Comparison of ENCODE assay signal across 10 mouse cellular contexts in genomic region chr1:127661118-127662012, GRCm38 (mm10). TPM values are rescaled to one million over a fixed set of nuclear protein-coding genes. Genes with fewer than 3 reads are reported as not detected.
A peak's percentile ranks its signal among the peaks of the same experiment; 100 is the strongest.
DNase-seq lines count a peak whose midpoint lies in the region; ATAC-seq and TF ChIP-seq lines count a peak whose summit lies in the region.
"Had no signal": no experiment of that assay in that cellular context is flagged by ENCODE, and none has a peak within 500 bp of the region (broad histone marks: within the 10 kb centered on the region; RNA-seq: fewer than 3 reads in every experiment).

No protein-coding gene starts in this region.

- no peak for TF ChIP-seq CTCF in left cerebral cortex, adult 2 months (IDR thresholded peaks at IDR 0.05)

- H3K4me3 ChIP-seq in left cerebral cortex, adult 2 months = no peak overlapping the region
- no peak overlapping the region for H3K4me3 ChIP-seq in embryonic facial prominence, embryonic 12.5 days
- no peak overlapping the region for H3K4me3 ChIP-seq in hindbrain, embryonic 12.5 days
- H3K4me3 ChIP-seq in midbrain, embryonic 16.5 days (ENCODE audit: low read depth, low read length) = no peak overlapping the region

- no peaks in the 10 kb centered on the region for H3K27me3 ChIP-seq in embryonic facial prominence, embryonic 12.5 days
- H3K27me3 ChIP-seq in hindbrain, embryonic 12.5 days = no peaks in the 10 kb centered on the region
- H3K27me3 ChIP-seq in midbrain, embryonic 16.5 days (ENCODE audit: control insufficient read depth, insufficient read depth, low read depth, low read length) = no peaks in the 10 kb centered on the region

- ATAC-seq in embryonic facial prominence, embryonic 12.5 days (ENCODE audit: insufficient number of reproducible peaks, insufficient read depth, low FRiP score, low TSS enrichment) = peak; percentile 49
- peak; percentile 81 for ATAC-seq in hindbrain, embryonic 12.5 days (ENCODE audit: low FRiP score)
- ATAC-seq in midbrain, embryonic 16.5 days = peak; percentile 73

- H3K4me2 ChIP-seq in embryonic facial prominence, embryonic 12.5 days (replicated peaks) = peak overlapping the region; percentile 14
- peak overlapping the region; percentile 32 for H3K4me2 ChIP-seq in hindbrain, embryonic 12.5 days (replicated peaks)
- H3K4me2 ChIP-seq in midbrain, embryonic 16.5 days (ENCODE audit: low read length) = peak overlapping the region; percentile 41

- no peak overlapping the region for H3K9ac ChIP-seq in embryonic facial prominence, embryonic 12.5 days
- peak overlapping the region; percentile 59 for H3K9ac ChIP-seq in hindbrain, embryonic 12.5 days
- H3K9ac ChIP-seq in midbrain, embryonic 16.5 days (ENCODE audit: low read depth, low read length) = peak overlapping the region; percentile 59
- H3K9ac ChIP-seq: liver, embryonic 14.5 days had no signal

- no peak for DNase-seq in left cerebral cortex, adult 2 months (ENCODE audit: extremely low spot score in 1 of 2, low spot score in 2 of 2)
- no peak for DNase-seq in left cerebral cortex, postnatal 36 days (ENCODE audit: low spot score in 2 of 2)
- no peak for DNase-seq in lung, postnatal 14 days
- no peak for DNase-seq in Muller cell, postnatal 12 days (ENCODE audit: inconsistent ontology term)
- no peak for DNase-seq in cerebellum, postnatal 14 days

- 0 out of 2 replicates have a peak overlapping the region, but pooled peaks have one; percentile 36 for H3K27ac ChIP-seq in left cerebral cortex, adult 2 months
- H3K27ac ChIP-seq in embryonic facial prominence, embryonic 12.5 days = no peak overlapping the region
- peak overlapping the region; percentile 82 for H3K27ac ChIP-seq in hindbrain, embryonic 12.5 days
- peak overlapping the region; percentile 80 for H3K27ac ChIP-seq in midbrain, embryonic 16.5 days (ENCODE audit: low read length)
- H3K27ac ChIP-seq: liver, embryonic 14.5 days had no signal

- H3K9me3 ChIP-seq in embryonic facial prominence, embryonic 12.5 days = no peaks in the 10 kb centered on the region
- no peaks in the 10 kb centered on the region for H3K9me3 ChIP-seq in hindbrain, embryonic 12.5 days (replicated peaks)
- H3K9me3 ChIP-seq in midbrain, embryonic 16.5 days (replicated peaks; ENCODE audit: control insufficient read depth, low read length, poor library complexity, severe bottlenecking) = no peaks in the 10 kb centered on the region

- intact Hi-C loops in left cerebral cortex, adult 2 months (cut with DNase I) = no loop called here
- intact Hi-C loops in left cerebral cortex, postnatal 36 days (cut with DNase I) = no loop called here

- whole genome bisulfite sequencing in embryonic facial prominence, embryonic 12.5 days = 32% methylated on average over 13 of the region's 13 CpGs
- WGBS in hindbrain, embryonic 12.5 days = 25% methylated on average over 13 of the region's 13 CpGs
- 21% methylated on average over 13 of the region's 13 CpGs for WGBS in midbrain, embryonic 16.5 days

- 0 out of 2 replicates have a peak, but pooled peaks cover 4% of the 10 kb centered on the region for H3K4me1 ChIP-seq in embryonic facial prominence, embryonic 12.5 days
- H3K4me1 ChIP-seq in hindbrain, embryonic 12.5 days = peaks cover 19% of the 10 kb centered on the region
- peaks cover 19% of the 10 kb centered on the region for H3K4me1 ChIP-seq in midbrain, embryonic 16.5 days (ENCODE audit: control insufficient read depth, insufficient read depth, low read length)

- H3K36me3 ChIP-seq in embryonic facial prominence, embryonic 12.5 days = no peaks in the 10 kb centered on the region
- H3K36me3 ChIP-seq in hindbrain, embryonic 12.5 days = no peaks in the 10 kb centered on the region
- no peaks in the 10 kb centered on the region for H3K36me3 ChIP-seq in midbrain, embryonic 16.5 days (ENCODE audit: control insufficient read depth, insufficient read depth, low read length)

RNA-seq across cellular contexts. Expression of gene Tmem163, which starts 18.0 kb away (rescaled TPM):
- total RNA-seq in left cerebral cortex, adult 2 months (2021) = 10 to 100 TPM; 18.0 to 20.0 TPM
- total RNA-seq in left cerebral cortex, postnatal 36 days (2021) = 10 to 100 TPM; 22.6 to 29.6 TPM
- 8.7 and 11.8 TPM in 2 replicates for polyA plus RNA-seq in embryonic facial prominence, embryonic 12.5 days (2016; fragmentation: Nextera tagmentation; extraction: Ambion mirVana)
- 40.4 and 45.0 TPM in 2 replicates for polyA plus RNA-seq in hindbrain, embryonic 12.5 days (2016; fragmentation: Nextera tagmentation; extraction: Ambion mirVana)
- polyA plus RNA-seq in midbrain, embryonic 16.5 days (2015; fragmentation: Nextera tagmentation; extraction: Ambion mirVana) = 68.7 and 68.8 TPM in 2 replicates
- total RNA-seq: gastrocnemius, adult 8-10 months had no signal
